Comparison of ENCODE assay signal across 8 mouse cellular contexts in the genomic region with DNA sequence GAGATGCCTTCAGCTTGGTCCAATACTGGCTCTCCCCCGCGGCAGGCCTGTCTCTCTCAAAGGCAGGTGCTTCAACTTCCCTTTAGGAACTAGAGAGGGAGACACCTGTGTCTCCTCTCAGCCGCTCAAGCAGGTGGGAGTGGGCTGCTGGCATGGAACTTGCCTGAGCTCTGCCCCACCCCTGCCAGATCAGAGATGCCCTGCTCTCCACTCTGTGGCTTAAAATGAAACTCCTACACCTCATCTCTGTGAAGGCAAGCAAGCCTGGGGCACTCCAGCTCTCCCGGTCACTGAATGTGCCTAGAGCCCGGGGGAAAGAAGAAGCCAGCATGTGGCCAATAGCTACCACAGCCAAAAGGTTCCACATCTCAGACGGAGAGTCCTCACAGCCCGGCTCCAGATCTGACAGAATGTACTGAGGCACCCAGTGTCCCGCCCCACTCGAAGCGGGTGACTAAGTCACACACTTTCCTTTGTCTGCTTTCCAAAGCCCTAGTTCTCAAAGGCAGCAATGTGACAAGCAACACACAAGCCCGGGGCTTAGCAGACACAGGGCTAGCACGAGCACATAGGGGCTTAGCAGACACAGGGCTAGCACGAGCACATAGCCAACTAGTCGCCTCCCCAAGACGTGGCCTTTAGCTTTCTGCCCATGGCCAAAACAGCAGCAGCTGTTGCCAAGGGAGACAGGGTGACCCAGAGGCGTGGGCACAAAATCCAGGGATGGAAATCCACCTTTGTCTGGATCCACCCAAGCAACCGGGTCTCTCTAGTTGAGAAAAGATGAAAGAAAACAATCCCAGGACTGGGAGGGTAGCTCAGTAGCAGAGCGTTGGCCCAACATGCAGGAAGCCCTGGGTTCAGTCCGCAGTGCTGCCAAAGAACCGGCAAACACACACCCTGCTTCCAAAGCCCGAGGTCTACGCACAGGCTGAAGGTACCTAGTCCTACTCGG. TPM values are rescaled to one million over a fixed set of nuclear protein-coding genes. Genes with fewer than 3 reads are reported as not detected.
DNase-seq lines count a peak whose midpoint lies in the region; ATAC-seq and TF ChIP-seq lines count a peak whose summit lies in the region.

No protein-coding gene starts in this region.

- H3K36me3 ChIP-seq in embryonic facial prominence, embryonic 12.5 days = no peaks in the 10 kb centered on the region
- H3K36me3 ChIP-seq in hindbrain, embryonic 12.5 days = 0 out of 2 replicates have a peak, but pooled peaks cover 2% of the 10 kb centered on the region
- H3K36me3 ChIP-seq in lung, embryonic 15.5 days = no peaks in the 10 kb centered on the region
- H3K36me3 ChIP-seq in small intestine, adult 2 months (ENCODE audit: control insufficient read depth, insufficient read depth, low read length) = no peaks in the 10 kb centered on the region

- intact Hi-C loops in gastrocnemius, postnatal 14 days (cut with DNase I; ENCODE audit: low total_unique reads) = loop anchor here (5.0 to 10.0 kb wide), 2 partner anchors 48 to 90 kb away; no protein-coding TSS in a partner anchor

- no peak for TF ChIP-seq POLR2A in small intestine, adult 2 months (IDR thresholded peaks at IDR 0.05; ENCODE audit: low read depth, low read length)

- H3K27ac ChIP-seq in embryonic facial prominence, embryonic 12.5 days = no peak overlapping the region
- H3K27ac ChIP-seq in hindbrain, embryonic 12.5 days = no peak overlapping the region
- H3K27ac ChIP-seq in lung, embryonic 15.5 days = peak overlapping the region; percentile 96
- peak overlapping the region; percentile 23; the same call in 1 of the 2 replicates for H3K27ac ChIP-seq in small intestine, adult 2 months (ENCODE audit: insufficient read depth, low read depth, low read length)

- no peaks in the 10 kb centered on the region for H3K9me3 ChIP-seq in embryonic facial prominence, embryonic 12.5 days
- no peaks in the 10 kb centered on the region for H3K9me3 ChIP-seq in hindbrain, embryonic 12.5 days (replicated peaks)
- no peaks in the 10 kb centered on the region for H3K9me3 ChIP-seq in lung, embryonic 15.5 days

- H3K9ac ChIP-seq in embryonic facial prominence, embryonic 12.5 days = peak overlapping the region; percentile 97
- H3K9ac ChIP-seq in hindbrain, embryonic 12.5 days = peak overlapping the region; percentile 32; the same call in 1 of the 2 replicates
- H3K9ac ChIP-seq in lung, embryonic 15.5 days = peak overlapping the region; percentile 41

- H3K4me1 ChIP-seq in embryonic facial prominence, embryonic 12.5 days = peaks cover 76% of the 10 kb centered on the region
- peaks cover 70% of the 10 kb centered on the region for H3K4me1 ChIP-seq in hindbrain, embryonic 12.5 days
- H3K4me1 ChIP-seq in lung, embryonic 15.5 days = peaks cover 79% of the 10 kb centered on the region
- H3K4me1 ChIP-seq in small intestine, adult 2 months (ENCODE audit: control insufficient read depth, insufficient read depth, insufficient read length, low read length) = peaks cover 31% of the 10 kb centered on the region

- no peak for ATAC-seq in embryonic facial prominence, embryonic 12.5 days (ENCODE audit: insufficient number of reproducible peaks, insufficient read depth, low FRiP score, low TSS enrichment)
- no peak for ATAC-seq in hindbrain, embryonic 12.5 days (ENCODE audit: low FRiP score)
- no peak for ATAC-seq in lung, embryonic 15.5 days (ENCODE audit: borderline replicate concordance, extremely low read depth, low FRiP score, low TSS enrichment)

- 45% methylated on average over 23 of the region's 23 CpGs for WGBS in embryonic facial prominence, embryonic 12.5 days
- 24% methylated on average over 23 of the region's 23 CpGs for WGBS in hindbrain, embryonic 12.5 days
- WGBS in lung, embryonic 15.5 days = 30% methylated on average over 23 of the region's 23 CpGs
- 12% methylated on average over 23 of the region's 23 CpGs for WGBS in small intestine, adult 2 months

- H3K27me3 ChIP-seq in embryonic facial prominence, embryonic 12.5 days = no peaks in the 10 kb centered on the region
- no peaks in the 10 kb centered on the region; the same call in 1 of the 2 replicates for H3K27me3 ChIP-seq in hindbrain, embryonic 12.5 days
- no peaks in the 10 kb centered on the region for H3K27me3 ChIP-seq in lung, embryonic 15.5 days
- no peaks in the 10 kb centered on the region for H3K27me3 ChIP-seq in small intestine, adult 2 months (ENCODE audit: control insufficient read depth, insufficient read depth, low read length)

- TF ChIP-seq CTCF in small intestine, adult 2 months (IDR thresholded peaks at IDR 0.05; ENCODE audit: extremely low read depth, insufficient read length, insufficient replicate concordance, low read depth, low read length) = no peak

- peak; percentile 64 for DNase-seq in gastrocnemius, adult 18-20 months (ENCODE audit: low spot score)
- no peak for DNase-seq in gastrocnemius, postnatal 14 days
- DNase-seq in A20 (ENCODE audit: low read depth, low spot score) = peak; percentile 66
- no peak for DNase-seq in ovary, adult 18-20 months (ENCODE audit: low spot score)

- H3K4me2 ChIP-seq in embryonic facial prominence, embryonic 12.5 days (replicated peaks) = peak overlapping the region; percentile 90
- peak overlapping the region; percentile 96 for H3K4me2 ChIP-seq in hindbrain, embryonic 12.5 days (replicated peaks)
- H3K4me2 ChIP-seq in lung, embryonic 15.5 days = peak overlapping the region; percentile 82

- H3K4me3 ChIP-seq in embryonic facial prominence, embryonic 12.5 days = peak overlapping the region; percentile 84
- peak overlapping the region; percentile 78 for H3K4me3 ChIP-seq in hindbrain, embryonic 12.5 days
- H3K4me3 ChIP-seq in lung, embryonic 15.5 days = peak overlapping the region; percentile 84
- H3K4me3 ChIP-seq in small intestine, adult 2 months (ENCODE audit: low read depth, low read length) = peak overlapping the region; percentile 50

RNA-seq across cellular contexts. Expression of gene Smad3, which starts 3.0 kb away (rescaled TPM):
- 10 to 100 TPM; 56.8 to 76.4 TPM for total RNA-seq in gastrocnemius, adult 18-20 months (2021)
- total RNA-seq in gastrocnemius, postnatal 14 days (2021) = 10 to 100 TPM; 39.3 to 40.2 TPM
- 37.4 and 38.6 TPM in 2 replicates for polyA plus RNA-seq in embryonic facial prominence, embryonic 12.5 days (2016; fragmentation: Nextera tagmentation; extraction: Ambion mirVana)
- polyA plus RNA-seq in hindbrain, embryonic 12.5 days (2016; fragmentation: Nextera tagmentation; extraction: Ambion mirVana) = 24.1 and 25.4 TPM in 2 replicates
- 20.2 and 20.7 TPM in 2 replicates for polyA plus RNA-seq in lung, embryonic 15.5 days (2015; fragmentation: Nextera tagmentation; extraction: Ambion mirVana)
- 13.9 and 21.6 TPM in 2 replicates for polyA plus RNA-seq in small intestine, adult 2 months (2012; rRNA removed)

Comparison
In these comparisons a context has a peak if more than half of its experiments do, and no peak if none do; other contexts are left out.
1. DNase-seq: peak in gastrocnemius, adult 18-20 months (single experiment) and A20 (single experiment); none in gastrocnemius, postnatal 14 days (single experiment) and ovary, adult 18-20 months (single experiment).
2. H3K27ac ChIP-seq: peak in lung, embryonic 15.5 days (single experiment) and small intestine, adult 2 months (single experiment); none in embryonic facial prominence, embryonic 12.5 days (single experiment) and hindbrain, embryonic 12.5 days (single experiment).
3. H3K9ac ChIP-seq: peak in every context shown above with its lines; median percentile 97 in embryonic facial prominence, embryonic 12.5 days; 41 in lung, embryonic 15.5 days; 32 in hindbrain, embryonic 12.5 days.
4. Peak in every context shown above with its lines, with median percentiles within 50 percentile points of each other: H3K4me2 ChIP-seq and H3K4me3 ChIP-seq.